Mouse (Mus musculus) hindbrain, postnatal 0 days (tissue): ENCODE data around the gene Capn5. TPM values are rescaled to one million over a fixed set of nuclear protein-coding genes. Genes with fewer than 3 reads are reported as not detected.

Source experiments
- ATAC-seq: fragments of 200-750 bp; cut with Nextera tagmentation; 2 replicates; pipeline ENCODE4 v1.8.0; 2017; ENCODE audit warnings: mild to moderate bottlenecking, moderate TSS enrichment, moderate library complexity
- DNase-seq: peaks from one replicate; pipeline ENCODE4 v3.0.0-alpha.2; 2015; ENCODE audit warnings: low spot score
- H3K27ac ChIP-seq: fragments of 300-500 bp; sonication (generic); 2 replicates; pipeline ENCODE4 v1.5.1; 2014; ENCODE audit warnings: mild to moderate bottlenecking
- H3K27me3 ChIP-seq: fragments of 300-500 bp; sonication (generic); 2 replicates; pipeline ENCODE4 v1.6.1; 2014; ENCODE audit warnings: low read length, mixed read lengths; ENCODE audit not compliant: insufficient read depth
- H3K36me3 ChIP-seq: fragments of 300-500 bp; sonication (generic); 2 replicates; pipeline ENCODE4 v1.6.1; 2014; ENCODE audit warnings: low read length, mixed read lengths; ENCODE audit not compliant: insufficient read depth
- H3K4me1 ChIP-seq: fragments of 300-500 bp; sonication (generic); 2 replicates; pipeline ENCODE4 v1.6.1; 2014; ENCODE audit warnings: antibody characterized with exemption, low read length, mixed read lengths; ENCODE audit not compliant: insufficient read depth
- H3K4me2 ChIP-seq: fragments of 300-500 bp; sonication (generic); 2 replicates; pipeline ENCODE4 v1.6.1; 2014; ENCODE audit warnings: low read depth, mild to moderate bottlenecking, low read length, moderate library complexity, mixed read lengths
- H3K4me3 ChIP-seq: fragments of 300-500 bp; sonication (generic); 2 replicates; pipeline ENCODE4 v1.5.1; 2014; ENCODE audit warnings: low read length
- H3K9ac ChIP-seq: fragments of 300-500 bp; sonication (generic); replicated peaks from 2 replicates; pipeline ENCODE4 v1.6.1; 2014; ENCODE audit warnings: mild to moderate bottlenecking, low read length, moderate library complexity, mixed read lengths
- H3K9me3 ChIP-seq: fragments of 300-500 bp; sonication (generic); 2 replicates; pipeline ENCODE4 v1.6.1; 2016; ENCODE audit warnings: low read length, mixed read lengths
- CTCF ChIP-seq: IDR thresholded peaks from 2 replicates; pipeline ENCODE4 v1.5.1; 2016; ENCODE audit warnings: antibody characterized with exemption, control low read depth, low read depth
- WGBS: fragments of 180-500 bp; shearing (Covaris S2); extraction: QIAGEN DNeasy Blood & Tissue Kit; methylation state at CpG from one replicate; pipeline ENCODE4 v1.1.7; 2014; 5-methylcytosine and 5-hydroxymethylcytosine counted together
- polyA plus RNA-seq: library from polyadenylated mRNA; unstranded; fragments of >200 nt; fragmentation: Nextera tagmentation; extraction: Ambion mirVana; gene quantifications from 2 replicates; pipeline ENCODE4 v1.2.1, GENCODE M21; 2015
- total RNA-seq: library from RNA; depleted of rRNA; stranded (reverse); fragments of >200 nt; gene quantifications from 2 replicates; pipeline ENCODE4 v1.2.3, GENCODE M21; 2014

Capn5 gene
- total and polyA plus RNA-seq, 2 experiments from 2014 or later: 23.0 to 48.5 TPM

DNA sequence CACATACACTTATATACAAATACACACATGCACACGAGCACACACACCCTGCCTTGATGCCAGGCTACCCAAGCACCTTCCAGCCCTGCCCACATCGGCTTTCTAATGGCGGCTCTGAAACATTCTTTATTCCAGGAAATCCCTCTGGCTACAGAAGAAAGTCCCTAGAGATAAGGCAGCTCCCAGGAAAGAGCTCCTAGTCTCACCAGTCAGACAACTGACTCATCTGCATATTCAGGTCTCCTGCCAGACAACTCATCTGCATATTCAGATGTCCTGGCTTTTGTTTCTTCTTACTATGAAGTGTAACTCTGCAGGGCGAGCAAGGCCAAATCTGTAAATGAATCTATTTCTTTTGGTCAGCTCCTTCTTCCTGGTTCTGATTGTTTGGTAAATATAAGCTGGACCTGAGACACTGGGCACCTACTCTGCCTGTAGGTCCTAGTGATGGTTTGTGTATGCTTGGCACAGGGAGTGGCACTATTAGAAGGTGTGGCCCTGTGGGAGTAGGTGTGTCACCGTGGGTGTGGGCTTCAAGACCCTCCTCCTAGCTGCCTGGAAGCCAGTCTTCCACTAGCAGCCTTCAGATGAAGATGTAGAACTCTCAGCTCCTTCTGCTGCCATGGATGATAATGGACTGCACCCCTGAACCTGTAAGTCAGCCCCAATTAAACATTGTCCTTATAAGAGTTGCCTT lies 20.3 kb downstream of the Capn5 start:
- Histone ChIP-seq H3K9ac (no peak overlapping the region), H3K36me3 (no peaks in the 10 kb centered on the region), H3K9me3 (no peaks in the 10 kb centered on the region), H3K4me2 (no peak overlapping the region), H3K4me1 (peaks cover 13% of the 10 kb centered on the region), H3K27me3 (no peaks in the 10 kb centered on the region), H3K4me3 (no peak overlapping the region), H3K27ac (no peak overlapping the region)
- no peak for TF ChIP-seq CTCF
- DNase-seq (no peak), ATAC-seq (no peak)
- 38% methylated on average over 5 of the region's 5 CpGs for WGBS

DNA sequence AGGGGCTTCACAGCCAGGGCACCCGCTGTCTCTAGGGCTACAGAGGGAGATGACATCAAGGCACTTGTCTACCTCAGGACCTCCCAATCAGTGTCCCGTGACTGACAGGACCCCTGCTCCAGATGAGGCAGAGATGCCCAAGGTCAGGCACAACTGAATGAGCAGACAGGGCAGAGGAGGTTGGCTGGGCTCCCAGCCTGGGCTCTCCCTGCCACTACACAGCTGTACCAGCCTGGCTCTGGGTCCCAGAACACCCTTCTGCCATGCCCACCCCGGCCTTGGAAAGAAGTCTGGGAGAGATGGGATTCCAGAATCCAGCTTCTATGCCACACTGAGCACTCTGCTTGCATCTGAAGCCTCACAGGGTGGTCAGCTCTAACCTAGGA lies 21.8 kb downstream of the Capn5 start:
- H3K9ac ChIP-seq: no peak overlapping the region
- no peak overlapping the region for H3K4me2 ChIP-seq
- 17% methylated on average over 3 of the region's 3 CpGs for WGBS
- TF ChIP-seq CTCF: no peak
- H3K4me3 ChIP-seq: no peak overlapping the region
- H3K27ac ChIP-seq: no peak overlapping the region
- H3K4me1 ChIP-seq: peaks cover 13% of the 10 kb centered on the region
- DNase-seq (no peak), ATAC-seq (no peak)
- H3K9me3 ChIP-seq: no peaks in the 10 kb centered on the region
- H3K27me3 ChIP-seq: no peaks in the 10 kb centered on the region
- no peaks in the 10 kb centered on the region for H3K36me3 ChIP-seq

- H3K36me3 ChIP-seq: no peaks in the 10 kb centered on the region
- H3K9me3 ChIP-seq: no peaks in the 10 kb centered on the region
- ATAC-seq: peak; percentile 61; the same call in 1 of the 2 replicates
- H3K4me1 ChIP-seq: peaks cover 13% of the 10 kb centered on the region
- TF ChIP-seq CTCF: peak; percentile 92
- no peak overlapping the region for H3K4me3 ChIP-seq
- no peak overlapping the region for H3K4me2 ChIP-seq
- no peak overlapping the region for H3K9ac ChIP-seq
- no peak overlapping the region for H3K27ac ChIP-seq
- 26% methylated on average over 7 of the region's 8 CpGs for WGBS
- H3K27me3 ChIP-seq: no peaks in the 10 kb centered on the region
- peak; percentile 87 for DNase-seq
Measured at GRCm38 (mm10) chr7:98155546-98156279, 22.4 kb downstream of the Capn5 start.

- no peak for DNase-seq
- Histone ChIP-seq H3K4me3 (no peak overlapping the region), H3K4me1 (no peaks in the 10 kb centered on the region), H3K9ac (no peak overlapping the region), H3K9me3 (no peaks in the 10 kb centered on the region), H3K27ac (no peak overlapping the region), H3K27me3 (no peaks in the 10 kb centered on the region), H3K4me2 (no peak overlapping the region), H3K36me3 (no peaks in the 10 kb centered on the region)
- ATAC-seq: no peak
- WGBS: 71% methylated on average over 5 of the region's 5 CpGs
- no peak for TF ChIP-seq CTCF
Measured at GRCm38 (mm10) chr7:98153892-98154291, 24.2 kb downstream of the Capn5 start.

GRCm38 (mm10) chr7:98153345-98153744 lies 24.7 kb downstream of the Capn5 start:
- Histone ChIP-seq H3K4me3 (no peak overlapping the region), H3K36me3 (no peaks in the 10 kb centered on the region), H3K4me1 (no peaks in the 10 kb centered on the region), H3K9ac (no peak overlapping the region), H3K27ac (no peak overlapping the region), H3K9me3 (no peaks in the 10 kb centered on the region), H3K4me2 (no peak overlapping the region), H3K27me3 (no peaks in the 10 kb centered on the region)
- peak; percentile 44 for TF ChIP-seq CTCF
- WGBS: 46% methylated on average over 3 of the region's 3 CpGs
- no peak for ATAC-seq
- no peak for DNase-seq

GRCm38 (mm10) chr7:98152400-98152799 lies 25.7 kb downstream of the Capn5 start:
- no peaks in the 10 kb centered on the region for H3K27me3 ChIP-seq
- H3K4me3 ChIP-seq: no peak overlapping the region
- no peaks in the 10 kb centered on the region for H3K9me3 ChIP-seq
- H3K4me2 ChIP-seq: no peak overlapping the region
- no peak overlapping the region for H3K9ac ChIP-seq
- DNase-seq (no peak), ATAC-seq (no peak)
- no peaks in the 10 kb centered on the region for H3K36me3 ChIP-seq
- no peaks in the 10 kb centered on the region for H3K4me1 ChIP-seq
- 36% methylated on average over 8 of the region's 8 CpGs for WGBS
- no peak for TF ChIP-seq CTCF
- H3K27ac ChIP-seq: no peak overlapping the region

- 47% methylated on average over 5 of the region's 5 CpGs for WGBS
- Histone ChIP-seq H3K9ac (no peak overlapping the region), H3K4me2 (no peak overlapping the region), H3K27ac (no peak overlapping the region), H3K9me3 (no peaks in the 10 kb centered on the region), H3K4me1 (0 out of 2 replicates have a peak, but pooled peaks cover 5% of the 10 kb centered on the region), H3K27me3 (no peaks in the 10 kb centered on the region), H3K36me3 (no peaks in the 10 kb centered on the region), H3K4me3 (no peak overlapping the region)
- DNase-seq (no peak), ATAC-seq (no peak)
- TF ChIP-seq CTCF: peak; percentile 60
Measured at GRCm38 (mm10) chr7:98150525-98150924, 27.5 kb downstream of the Capn5 start.
